ENCODE assay signal across 22 mouse cellular contexts in the genomic region with DNA sequence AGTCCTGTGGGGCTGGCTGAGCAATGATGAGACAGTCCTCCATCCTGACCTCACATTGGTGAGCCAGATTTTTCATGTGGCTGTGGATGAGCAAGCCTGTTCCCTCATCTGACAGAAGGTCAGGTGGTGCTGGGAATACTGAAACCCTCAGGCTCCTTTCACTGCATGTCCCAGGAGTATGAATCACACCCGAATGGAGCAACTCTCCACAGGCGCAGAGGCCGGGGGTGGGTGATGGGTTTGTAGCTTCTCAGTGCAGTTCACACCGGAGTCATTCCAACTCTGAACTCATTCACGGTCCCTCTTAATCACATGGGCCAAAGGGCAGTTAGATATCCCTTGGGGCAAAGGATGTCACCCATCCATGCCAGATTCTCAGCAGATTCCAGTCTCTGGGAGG. TPM values are rescaled to one million over a fixed set of nuclear protein-coding genes. Genes with fewer than 3 reads are reported as not detected.
A peak's percentile ranks its signal among the peaks of the same experiment; 100 is the strongest.
DNase-seq lines count a peak whose midpoint lies in the region; ATAC-seq lines count a peak whose summit lies in the region.
"Had no signal": no experiment of that assay in that cellular context is flagged by ENCODE, and none has a peak within 500 bp of the region (broad histone marks: within the 10 kb centered on the region; RNA-seq: fewer than 3 reads in every experiment).

No protein-coding gene starts in this region.

- H3K4me3 ChIP-seq in liver, embryonic 12.5 days: no peak overlapping the region
- H3K4me3 ChIP-seq: embryonic facial prominence, embryonic 10.5 days; forebrain, embryonic 12.5 days; heart, adult 2 months; heart, embryonic 15.5 days; intestine, embryonic 15.5 days had no signal

- peaks cover 4% of the 10 kb centered on the region; the same call in 1 of the 2 replicates for H3K4me1 ChIP-seq in liver, embryonic 12.5 days

- H3K27ac ChIP-seq in liver, embryonic 12.5 days: no peak overlapping the region
- H3K27ac ChIP-seq: embryonic facial prominence, embryonic 10.5 days; forebrain, embryonic 12.5 days; heart, adult 2 months; heart, embryonic 15.5 days; hindbrain, embryonic 14.5 days; intestine, embryonic 15.5 days had no signal

- no peak for ATAC-seq in liver, embryonic 12.5 days
- ATAC-seq: activated CD4-positive, CD25-positive, alpha-beta regulatory T cell, adult 4 months; forebrain, embryonic 16.5 days; intestine, embryonic 15.5 days had no signal

- peak; percentile 64 for DNase-seq in adrenal gland, adult 2 months
- no peak for DNase-seq in adrenal gland, postnatal 10 days
- DNase-seq in 3134 (ENCODE audit: extremely low read depth, insufficient read length, low spot score): peak; percentile 45
- peak; percentile 73 for DNase-seq in NIH3T3 (ENCODE audit: low read depth)
- DNase-seq in fat pad, adult 2 months (ENCODE audit: extremely low read depth, low read depth, low spot score): peak; percentile 14
- DNase-seq in urinary bladder, postnatal 10 days (ENCODE audit: low spot score): no peak
- DNase-seq: cerebellum, adult 2 months; cerebellum, postnatal 10 days; gastrocnemius, postnatal 14 days; heart, adult 2 months; heart, postnatal 14 days; kidney, adult 2 months had no signal

- no peaks in the 10 kb centered on the region for H3K9me3 ChIP-seq in liver, embryonic 12.5 days (replicated peaks)
- H3K9me3 ChIP-seq: embryonic facial prominence, embryonic 10.5 days; forebrain, embryonic 12.5 days; heart, embryonic 15.5 days; intestine, embryonic 15.5 days had no signal

- no peaks in the 10 kb centered on the region for H3K36me3 ChIP-seq in liver, embryonic 12.5 days
- H3K36me3 ChIP-seq: embryonic facial prominence, embryonic 10.5 days; forebrain, embryonic 12.5 days; heart, embryonic 15.5 days; intestine, embryonic 15.5 days had no signal

- H3K4me2 ChIP-seq in liver, embryonic 12.5 days: no peak overlapping the region
- H3K4me2 ChIP-seq: forebrain, embryonic 12.5 days; heart, embryonic 11.5 days; heart, embryonic 15.5 days; hindbrain, embryonic 14.5 days; intestine, embryonic 15.5 days had no signal

- no peaks in the 10 kb centered on the region for H3K27me3 ChIP-seq in liver, embryonic 12.5 days (replicated peaks)
- H3K27me3 ChIP-seq: intestine, embryonic 15.5 days had no signal

- 74% methylated on average over 5 of the region's 5 CpGs for WGBS in liver, embryonic 12.5 days (ENCODE audit: insufficient replicate concordance)

- no peak overlapping the region for H3K9ac ChIP-seq in liver, embryonic 12.5 days
- H3K9ac ChIP-seq: forebrain, embryonic 12.5 days; heart, embryonic 15.5 days; hindbrain, embryonic 14.5 days; intestine, embryonic 15.5 days had no signal

RNA-seq across cellular contexts. Expression of gene Angpt4, which starts 3.1 kb away (rescaled TPM):
- 1 to 10 TPM in 1 of 2 experiments, under 1 TPM in 1; 0.63 to 1.6 TPM for total RNA-seq in adrenal gland, adult 2 months (2021)
- 1.1 and 1.9 TPM in 2 replicates for polyA plus RNA-seq in adrenal gland, adult 2 months (2012; rRNA removed)
- total RNA-seq in adrenal gland, postnatal 10 days (2021): under 1 TPM in 1 of 2 experiments, not detected in 1; 0.51 TPM
- 0.05 and 0.08 TPM in 2 replicates for polyA plus RNA-seq in liver, embryonic 12.5 days (2016; fragmentation: Nextera tagmentation; extraction: Ambion mirVana)
- total RNA-seq: hematopoietic stem cell, adult 5-6 weeks had no signal
- polyA plus RNA-seq: activated CD4-positive, CD25-positive, alpha-beta regulatory T cell, adult 4 months had no signal

Comparison
In these comparisons a context has a peak if more than half of its experiments do, and no peak if none do; other contexts are left out.
1. DNase-seq: peak in adrenal gland, adult 2 months (single experiment), 3134 (single experiment), NIH3T3 (single experiment) and fat pad, adult 2 months (single experiment); none in adrenal gland, postnatal 10 days (single experiment) and urinary bladder, postnatal 10 days (single experiment).